Mouse (Mus musculus) ovary, postnatal 36 days (tissue): ENCODE data around the gene Gm525.
"Not testable (repeated sequence)": the region's sequence is repeated elsewhere in the genome, so short reads cannot be mapped to it uniquely, and the experiment has no call there.

ENCODE experiments used
- DNase-seq: peaks from one replicate; pipeline ENCODE4 v3.0.0; 2022; ENCODE audit warnings: low spot score, mixed read lengths

Gm525 gene

DNA sequence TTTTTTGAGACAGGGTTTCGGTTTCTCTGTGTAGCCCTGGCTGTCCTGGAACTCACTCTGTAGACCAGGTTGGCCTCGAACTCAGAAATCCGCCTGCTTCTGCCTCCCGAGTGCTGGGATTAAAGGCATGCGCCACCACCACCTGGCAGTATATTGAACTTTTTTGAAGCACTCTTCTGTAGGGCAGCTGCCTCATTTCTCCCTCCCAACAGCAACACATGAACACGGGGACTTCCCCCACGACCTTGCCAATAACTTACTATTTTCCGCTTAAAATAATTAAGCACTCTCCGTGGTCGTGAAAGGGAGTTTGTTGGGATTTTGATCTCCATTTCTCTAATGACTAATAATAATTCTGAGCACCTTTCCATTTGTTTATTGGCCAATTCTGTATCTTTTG is 23.7 kb downstream of the Gm525 start:
- not testable (repeated sequence) for DNase-seq

DNA sequence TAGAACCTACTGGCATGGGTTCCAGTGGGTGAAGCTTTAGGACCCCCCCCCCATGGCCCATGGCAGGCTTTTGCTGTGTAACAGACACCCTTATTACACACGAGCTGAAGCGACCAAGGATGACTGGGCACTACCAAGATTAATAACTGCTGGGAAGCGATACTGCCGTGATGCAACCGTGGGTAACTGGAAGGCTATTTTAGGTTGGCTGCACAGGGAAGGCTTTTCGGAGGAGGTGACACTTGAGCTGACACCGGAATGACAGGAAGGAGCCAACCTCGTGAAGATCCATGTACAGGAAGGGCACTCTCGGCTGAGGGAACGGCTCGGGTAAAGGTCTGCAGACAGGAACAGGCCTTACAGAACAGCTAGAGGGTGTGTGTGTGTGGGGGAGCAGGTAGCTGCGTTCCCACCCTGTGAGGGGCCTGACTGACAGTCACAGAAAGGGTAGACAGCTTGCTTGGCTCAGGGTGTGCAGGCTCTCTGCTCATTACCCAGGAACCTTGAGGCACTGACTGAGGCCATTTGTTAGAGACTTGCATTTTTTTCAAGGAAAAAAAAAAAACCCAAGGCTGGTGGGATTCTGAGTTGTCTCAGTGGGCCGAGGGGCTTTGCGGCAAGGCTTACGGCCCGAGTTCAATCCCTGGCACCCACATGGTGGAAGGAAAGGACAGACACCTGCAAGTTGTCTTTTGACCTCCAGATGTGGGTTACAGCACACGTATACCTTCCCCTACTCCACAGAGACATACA is 24.6 kb downstream of the Gm525 start:
- DNase-seq: no peak

GRCm38 (mm10) chr11:89098930-89099329 is 25.3 kb downstream of the Gm525 start:
- DNase-seq: no peak

- DNase-seq: peak; percentile 83
These were observed 26.8 kb downstream of the Gm525 start for GRCm38 (mm10) chr11:89100403-89100802.

- peak; percentile 29 for DNase-seq
These were observed 27.2 kb downstream of the Gm525 start for GRCm38 (mm10) chr11:89100826-89101321.

GRCm38 (mm10) chr11:89103166-89103565 is 29.5 kb downstream of the Gm525 start:
- DNase-seq: no peak

GRCm38 (mm10) chr11:89105211-89105610 is 31.6 kb downstream of the Gm525 start:
- DNase-seq: no peak

DNA sequence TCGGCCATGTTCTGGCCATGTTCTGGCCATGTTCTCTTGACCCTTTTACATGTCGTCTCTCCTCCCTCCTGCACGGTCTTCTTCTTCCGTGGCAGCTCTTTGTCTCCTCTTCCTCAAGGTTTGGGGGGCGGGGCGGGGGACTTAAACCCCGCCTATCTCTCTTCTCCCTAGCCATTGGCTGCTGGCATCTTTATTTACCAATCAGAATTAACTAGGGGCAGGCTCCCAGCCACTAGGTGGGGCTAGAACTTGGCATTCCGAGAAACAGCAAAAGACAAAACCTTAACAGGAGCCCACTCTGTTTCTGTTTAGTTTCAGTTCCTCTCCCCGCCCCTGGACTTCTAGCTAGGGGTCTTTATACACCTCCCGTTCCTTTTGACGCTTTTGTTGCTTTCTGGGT is 32.2 kb downstream of the Gm525 start:
- no peak for DNase-seq

DNA sequence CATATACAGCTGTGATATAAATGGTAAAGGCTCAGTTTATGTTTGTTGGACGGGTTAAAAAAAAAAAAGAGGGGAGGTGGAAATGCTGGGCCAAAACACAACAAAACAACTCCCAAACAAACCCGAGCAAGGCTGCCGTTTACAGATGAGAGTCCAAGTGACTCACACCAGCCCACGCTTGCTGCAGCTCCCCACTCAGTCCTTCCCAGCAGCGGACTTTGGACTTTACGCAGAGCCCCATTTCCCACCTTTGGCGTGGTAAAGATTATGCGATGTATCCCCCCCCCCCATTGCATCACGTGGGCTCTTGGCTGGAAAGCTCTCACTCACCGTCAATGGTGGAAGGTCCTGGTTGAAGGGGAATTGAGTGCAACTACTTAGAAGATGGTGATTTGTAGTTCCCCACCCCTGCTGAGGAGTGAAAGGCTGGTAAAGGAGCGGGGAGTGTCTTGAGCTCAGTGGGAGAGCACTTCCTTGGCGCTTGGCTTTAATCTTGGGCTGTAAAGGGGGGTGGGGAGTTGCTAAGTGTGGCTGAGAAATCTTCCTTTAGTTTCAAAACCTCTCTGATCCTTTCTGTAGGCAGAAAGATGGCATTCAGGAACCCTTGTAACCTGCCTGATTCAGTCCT is 33.7 kb downstream of the Gm525 start:
- no peak for DNase-seq

DNA sequence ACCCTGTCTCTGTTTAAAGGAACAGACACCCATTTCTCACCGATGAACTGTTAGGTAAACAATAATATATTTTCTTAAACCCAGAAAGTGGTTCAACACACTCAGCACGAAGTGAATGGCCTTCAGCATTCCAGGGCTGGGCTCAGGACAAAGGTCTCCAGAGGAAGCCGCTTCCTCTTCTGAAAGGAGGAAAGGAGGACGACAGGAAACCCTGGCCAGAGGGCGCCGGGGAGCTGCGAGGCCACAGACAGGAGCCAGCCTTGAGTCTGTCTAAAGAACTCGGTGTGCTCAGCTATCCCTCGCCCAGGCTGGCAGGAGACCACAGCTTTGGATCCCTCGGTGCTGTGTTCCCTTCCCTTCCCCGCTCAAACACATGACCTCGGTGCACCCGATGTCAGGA is 50.8 kb downstream of the Gm525 start:
- peak; percentile 50 for DNase-seq

- no peak for DNase-seq
These were observed 57.2 kb downstream of the Gm525 start for GRCm38 (mm10) chr11:89130856-89131255.

- DNase-seq: peak; percentile 24
These were observed 58.8 kb downstream of the Gm525 start for GRCm38 (mm10) chr11:89132406-89132805.

GRCm38 (mm10) chr11:89134211-89134610 is 60.6 kb downstream of the Gm525 start:
- DNase-seq: no peak

GRCm38 (mm10) chr11:89137915-89138314 is 64.3 kb downstream of the Gm525 start:
- no peak for DNase-seq
